ENCODE assay signal across 8 mouse cellular contexts in genomic region chr2:154893548-154893947, GRCm38 (mm10). TPM values are rescaled to one million over a fixed set of nuclear protein-coding genes. Genes with fewer than 3 reads are reported as not detected.
DNase-seq lines count a peak whose midpoint lies in the region; ATAC-seq and TF ChIP-seq lines count a peak whose summit lies in the region.
"Had no signal": no experiment of that assay in that cellular context is flagged by ENCODE, and none has a peak within 500 bp of the region (broad histone marks: within the 10 kb centered on the region; RNA-seq: fewer than 3 reads in every experiment).

No protein-coding gene starts in this region.

- no peak overlapping the region for H3ac ChIP-seq in myocyte (ENCODE audit: control insufficient read depth, insufficient read length)

- H3K9me3 ChIP-seq in liver, embryonic 11.5 days (ENCODE audit: control insufficient read depth, low read length): no peaks in the 10 kb centered on the region
- no peaks in the 10 kb centered on the region for H3K9me3 ChIP-seq in hindbrain, embryonic 12.5 days (replicated peaks)

- no peak for DNase-seq in liver, embryonic 11.5 days (ENCODE audit: low spot score)
- DNase-seq in liver (no peak), ZHBTc4 (ENCODE audit: low read depth, low spot score) (peak; percentile 54)
- no peak for DNase-seq in spleen, adult 12 weeks (ENCODE audit: low spot score)
- no peak for DNase-seq in T-cell, adult 2 months (ENCODE audit: low spot score)
- DNase-seq: cerebellum, adult 8-10 months had no signal

- no peak for ATAC-seq in liver, embryonic 11.5 days (replicated peaks; ENCODE audit: low FRiP score)
- no peak for ATAC-seq in hindbrain, embryonic 12.5 days (ENCODE audit: low FRiP score)

- peaks cover 11% of the 10 kb centered on the region for H3K4me1 ChIP-seq in liver, embryonic 11.5 days (replicated peaks; ENCODE audit: control insufficient read depth, insufficient read depth, low read length)
- H3K4me1 ChIP-seq in hindbrain, embryonic 12.5 days: peaks cover 14% of the 10 kb centered on the region

- no peak overlapping the region for H3K9ac ChIP-seq in liver, embryonic 11.5 days (ENCODE audit: low read depth, low read length)
- H3K9ac ChIP-seq in hindbrain, embryonic 12.5 days: no peak overlapping the region

- H3K36me3 ChIP-seq in liver, embryonic 11.5 days (ENCODE audit: control insufficient read depth, insufficient read depth, low read length): no peaks in the 10 kb centered on the region
- H3K36me3 ChIP-seq in hindbrain, embryonic 12.5 days: no peaks in the 10 kb centered on the region
- peaks cover 6% of the 10 kb centered on the region for H3K36me3 ChIP-seq in myocyte (ENCODE audit: control insufficient read depth, insufficient read depth)

- no peak for TF ChIP-seq POLR2A in myocyte (IDR thresholded peaks at IDR 0.05; ENCODE audit: insufficient read length, low read depth)

- H3K4me2 ChIP-seq in liver, embryonic 11.5 days: peak overlapping the region; percentile 80
- peak overlapping the region; percentile 57; the same call in 1 of the 2 replicates for H3K4me2 ChIP-seq in hindbrain, embryonic 12.5 days (replicated peaks)
- H3K4me2 ChIP-seq in myocyte (ENCODE audit: low read depth): peak overlapping the region; percentile 92

- 67% methylated on average over 4 of the region's 4 CpGs for WGBS in liver, embryonic 11.5 days
- 58% methylated on average over 4 of the region's 4 CpGs for WGBS in hindbrain, embryonic 12.5 days

- H3K79me2 ChIP-seq in myocyte (ENCODE audit: control insufficient read depth, insufficient read depth): peaks cover 40% of the 10 kb centered on the region

- H3K27me3 ChIP-seq in liver, embryonic 11.5 days (replicated peaks; ENCODE audit: control insufficient read depth, insufficient read depth, low read length): no peaks in the 10 kb centered on the region
- H3K27me3 ChIP-seq in hindbrain, embryonic 12.5 days: no peaks in the 10 kb centered on the region
- H3K27me3 ChIP-seq in myocyte (ENCODE audit: control insufficient read depth, insufficient read depth, insufficient read length): no peaks in the 10 kb centered on the region

- H3K27ac ChIP-seq in liver, embryonic 11.5 days (ENCODE audit: low read depth, low read length): no peak overlapping the region
- H3K27ac ChIP-seq in hindbrain, embryonic 12.5 days: no peak overlapping the region

- H3K4me3 ChIP-seq in liver, embryonic 11.5 days (ENCODE audit: low read depth, low read length): peak overlapping the region; percentile 97; the same call in 1 of the 2 replicates
- no peak overlapping the region for H3K4me3 ChIP-seq in hindbrain, embryonic 12.5 days
- H3K4me3 ChIP-seq in myocyte: peak overlapping the region; percentile 100

TF ChIP-seq in myocyte, 11 proteins besides CTCF, POLR2A, EP300 and RAD21:
- TF ChIP-seq USF1 (IDR thresholded peaks at IDR 0.05; ENCODE audit: low read depth) (no peak), POLR2AphosphoS2 (IDR thresholded peaks at IDR 0.05; ENCODE audit: insufficient read length, low read depth) (no peak), TCF3 (IDR thresholded peaks at IDR 0.05; ENCODE audit: insufficient read length, low read depth) (no peak)

RNA-seq across cellular contexts. Expression of gene Eif2s2, which starts 0.8 kb away (rescaled TPM):
- 174 and 183 TPM in 2 replicates for polyA plus RNA-seq in liver, embryonic 11.5 days (2014; fragmentation: Nextera tagmentation; extraction: Ambion mirVana)
- 93.1 and 98.1 TPM in 2 replicates for polyA plus RNA-seq in hindbrain, embryonic 12.5 days (2016; fragmentation: Nextera tagmentation; extraction: Ambion mirVana)
- polyA plus RNA-seq in myocyte (2012; fragmentation: generic; extraction: Trizol): 143 TPM
